Mouse (Mus musculus): Measurements from ENCODE around the gene Hoxc10.
A peak's percentile ranks its signal among the peaks of the same experiment; 100 is the strongest.

The Hoxc10 gene

GRCm38 (mm10) chr15:102966776-102967311 lies at the start of gene Hoxc10:
Hoxc10 (plus strand) TSS chr15:102966796.
- peak; percentile 57 for DNase-seq

GRCm38 (mm10) chr15:102917972-102918572 lies 48.5 kb upstream of the Hoxc10 start:
- no peak for DNase-seq

- no peak for DNase-seq
These were observed 47.9 kb upstream of the Hoxc10 start for GRCm38 (mm10) chr15:102918611-102919265.

- DNase-seq: no peak
These were observed 47.0 kb upstream of the Hoxc10 start for GRCm38 (mm10) chr15:102919336-102920180.

- DNase-seq: peak; percentile 82
These were observed 46.0 kb upstream of the Hoxc10 start for GRCm38 (mm10) chr15:102920619-102921018.

- no peak for DNase-seq
These were observed 45.3 kb upstream of the Hoxc10 start, which contains the start of gene Hoxc13 for GRCm38 (mm10) chr15:102921053-102922011. Hoxc13 (plus strand) TSS chr15:102921103.

- peak; percentile 49 for DNase-seq
These were observed 44.6 kb upstream of the Hoxc10 start for GRCm38 (mm10) chr15:102922012-102922362.

GRCm38 (mm10) chr15:102922636-102923500 lies 43.7 kb upstream of the Hoxc10 start:
- no peak for DNase-seq

GRCm38 (mm10) chr15:102927032-102927645 lies 39.5 kb upstream of the Hoxc10 start:
- no peak for DNase-seq

GRCm38 (mm10) chr15:102931706-102932358 lies 34.8 kb upstream of the Hoxc10 start:
- DNase-seq: no peak

GRCm38 (mm10) chr15:102934438-102934837 lies 32.2 kb upstream of the Hoxc10 start:
- DNase-seq: no peak

- DNase-seq: no peak
These were observed 31.7 kb upstream of the Hoxc10 start for GRCm38 (mm10) chr15:102934897-102935296.

GRCm38 (mm10) chr15:102936279-102936972 lies 30.2 kb upstream of the Hoxc10 start, which contains the start of gene Hoxc12:
Hoxc12 (plus strand) TSS chr15:102936757.
- no peak for DNase-seq

- no peak for DNase-seq
These were observed 29.4 kb upstream of the Hoxc10 start for GRCm38 (mm10) chr15:102937036-102937666.

- no peak for DNase-seq
These were observed 27.1 kb upstream of the Hoxc10 start for GRCm38 (mm10) chr15:102939256-102940155.

- no peak for DNase-seq
These were observed 23.7 kb upstream of the Hoxc10 start for GRCm38 (mm10) chr15:102942739-102943467.

GRCm38 (mm10) chr15:102943468-102943813 lies 23.2 kb upstream of the Hoxc10 start:
- DNase-seq: no peak
